ENCODE assay signal across 12 mouse cellular contexts in the genomic region with DNA sequence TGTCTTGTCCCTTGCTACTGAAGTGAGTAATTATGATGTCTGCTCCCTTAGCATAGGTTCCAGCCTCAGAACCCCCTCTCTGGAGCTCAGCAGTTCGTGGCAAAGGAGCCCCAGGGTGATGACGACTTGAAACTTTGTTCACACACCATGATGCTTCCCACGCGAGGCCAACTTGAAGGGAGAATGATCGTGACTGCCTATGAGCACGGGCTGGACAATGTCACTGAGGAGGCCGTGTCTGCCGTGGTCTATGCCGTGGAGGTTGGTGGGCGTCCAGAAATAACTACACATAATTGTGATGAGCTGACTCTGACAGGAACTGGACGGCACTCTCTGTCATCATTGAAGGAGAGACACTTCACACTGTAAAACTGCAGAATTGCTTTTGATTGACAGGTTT.
"Had no signal": no experiment of that assay in that cellular context is flagged by ENCODE, and none has a peak within 500 bp of the region (broad histone marks: within the 10 kb centered on the region; RNA-seq: fewer than 3 reads in every experiment).

No protein-coding gene starts in this region.

- ATAC-seq: midbrain, embryonic 16.5 days had no signal

- H3K27me3 ChIP-seq: limb, embryonic 12.5 days; stomach, embryonic 15.5 days had no signal

- H3K9me3 ChIP-seq: limb, embryonic 12.5 days; stomach, embryonic 15.5 days had no signal

- H3K4me3 ChIP-seq: left cerebral cortex, adult 2 months; limb, embryonic 12.5 days; stomach, embryonic 15.5 days had no signal

- H3K27ac ChIP-seq: left cerebral cortex, adult 2 months; limb, embryonic 12.5 days; liver, embryonic 14.5 days; stomach, embryonic 15.5 days had no signal

- H3K9ac ChIP-seq: limb, embryonic 12.5 days; liver, embryonic 14.5 days; stomach, embryonic 15.5 days had no signal

- H3K4me2 ChIP-seq: limb, embryonic 12.5 days; stomach, embryonic 15.5 days had no signal

- H3K4me1 ChIP-seq: limb, embryonic 12.5 days; stomach, embryonic 15.5 days had no signal

- DNase-seq: kidney, adult 8-10 months; kidney, postnatal 25 days; liver; lung, adult 18-20 months; right cerebral cortex, postnatal 14 days; thymus, adult 2 months; thymus, postnatal 25 days had no signal
